Mouse (Mus musculus) liver, postnatal 0 days (tissue): ENCODE results near the gene Plch2.

Source experiments
- CTCF ChIP-seq: sonication (generic); IDR thresholded peaks from 2 replicates; pipeline ENCODE4 v1.5.1; 2016; ENCODE audit warnings: antibody characterized with exemption, low read depth
- EP300 ChIP-seq: IDR thresholded peaks from 2 replicates; pipeline ENCODE4 v1.6.1; 2016; ENCODE audit warnings: antibody characterized with exemption, low read depth, mild to moderate bottlenecking

- TF ChIP-seq CTCF (no peak), EP300 (no peak)
Observed at GRCm38 (mm10) chr4:155092718-155093430, 36.3 kb upstream of the Plch2 start.
